Mouse (Mus musculus) heart, embryonic 11.5 days (tissue): ENCODE results near the gene Akr1b3. TPM values are rescaled to one million over a fixed set of nuclear protein-coding genes. Genes with fewer than 3 reads are reported as not detected.
"Not testable (repeated sequence)": the region's sequence is repeated elsewhere in the genome, so short reads cannot be mapped to it uniquely, and the experiment has no call there.

Source experiments
- ATAC-seq: fragments of 200-750 bp; cut with Nextera tagmentation; replicated peaks from 2 replicates; pipeline ENCODE4 v1.8.0; 2017; ENCODE audit warnings: moderate library complexity; ENCODE audit not compliant: insufficient number of reproducible peaks, low FRiP score, low TSS enrichment
- H3K27ac ChIP-seq: fragments of 300-500 bp; sonication (generic); 2 replicates; pipeline ENCODE4 v1.5.1; 2014; ENCODE audit warnings: mild to moderate bottlenecking, low read depth, low read length
- H3K27me3 ChIP-seq: fragments of 300-500 bp; sonication (generic); 2 replicates; pipeline ENCODE4 v1.6.1; 2014; ENCODE audit warnings: mild to moderate bottlenecking, low read length, mixed read lengths; ENCODE audit not compliant: control insufficient read depth, insufficient read depth
- H3K36me3 ChIP-seq: fragments of 300-500 bp; sonication (generic); 2 replicates; pipeline ENCODE4 v1.6.1; 2014; ENCODE audit warnings: mild to moderate bottlenecking, low read length, moderate library complexity, mixed read lengths; ENCODE audit not compliant: control insufficient read depth, insufficient read depth
- H3K4me1 ChIP-seq: fragments of 300-500 bp; sonication (generic); 2 replicates; pipeline ENCODE4 v1.6.1; 2014; ENCODE audit warnings: low read length; ENCODE audit not compliant: control insufficient read depth, insufficient read depth
- H3K4me2 ChIP-seq: fragments of 300-500 bp; sonication (generic); 2 replicates; pipeline ENCODE4 v1.6.1; 2014; ENCODE audit warnings: mild to moderate bottlenecking, moderate library complexity
- H3K4me3 ChIP-seq: fragments of 300-500 bp; sonication (generic); 2 replicates; pipeline ENCODE4 v1.5.1; 2014; ENCODE audit warnings: low read depth, low read length
- H3K9ac ChIP-seq: fragments of 300-500 bp; sonication (generic); 2 replicates; pipeline ENCODE4 v1.6.1; 2014; ENCODE audit warnings: mild to moderate bottlenecking, low read depth, low read length, moderate library complexity
- H3K9me3 ChIP-seq: fragments of 300-500 bp; sonication (generic); replicated peaks from 2 replicates; pipeline ENCODE4 v1.6.1; 2016; ENCODE audit warnings: low read length; ENCODE audit not compliant: control insufficient read depth
- WGBS: fragments of 180-500 bp; shearing (Covaris S2); extraction: QIAGEN DNeasy Blood & Tissue Kit; methylation state at CpG from one replicate; pipeline ENCODE4 v1.1.7; 2014; ENCODE audit not compliant: insufficient replicate concordance; 5-methylcytosine and 5-hydroxymethylcytosine counted together
- polyA plus RNA-seq: library from polyadenylated mRNA; unstranded; fragments of >200 nt; fragmentation: Nextera tagmentation; extraction: Ambion mirVana; gene quantifications from 2 replicates; pipeline ENCODE4 v1.2.1, GENCODE M21; 2014

The Akr1b3 gene
- polyA plus RNA-seq, 1 experiment from 2014 or later = 205 TPM

- H3K9me3 ChIP-seq, H3K27me3 ChIP-seq, H3K9ac ChIP-seq, H3K27ac ChIP-seq, ATAC-seq, H3K4me3 ChIP-seq, H3K4me2 ChIP-seq, H3K36me3 ChIP-seq: not testable (repeated sequence)
- WGBS = 23% methylated on average over 9 of the region's 10 CpGs
- peaks cover 25% of the 10 kb centered on the region for H3K4me1 ChIP-seq
Measured at GRCm38 (mm10) chr6:34351481-34351880, 34.2 kb upstream of the Akr1b3 start.

DNA sequence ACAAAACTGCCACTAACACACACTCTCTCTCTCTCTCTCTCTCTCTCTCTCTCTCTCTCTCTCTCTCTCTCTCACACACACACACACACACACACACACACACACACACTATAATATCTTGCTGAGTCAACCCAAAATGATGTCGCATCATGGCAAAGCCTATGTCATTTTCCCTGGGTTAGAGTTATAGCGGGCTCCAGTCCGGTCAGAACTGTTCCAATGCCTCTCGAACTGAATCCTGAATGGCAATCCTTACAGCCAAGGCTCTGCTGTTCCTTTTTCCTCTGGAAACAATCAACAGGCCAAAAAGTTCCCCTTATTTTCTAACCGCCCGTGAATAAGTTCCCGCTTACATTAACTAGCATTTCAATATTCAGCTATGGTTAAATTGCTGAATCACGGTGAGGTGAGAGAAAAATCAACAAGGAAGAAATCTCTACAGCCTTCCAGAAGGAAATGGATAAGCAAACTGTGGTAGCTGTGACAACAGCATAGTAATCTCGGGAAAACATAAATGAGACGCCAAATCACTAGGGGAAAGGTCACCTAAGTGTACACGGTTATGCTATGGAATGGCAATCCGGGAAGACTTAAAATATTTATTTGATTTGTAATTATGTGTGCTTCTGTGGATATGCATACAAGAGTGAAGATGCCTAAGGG is 32.9 kb upstream of the Akr1b3 start:
- no peaks in the 10 kb centered on the region for H3K36me3 ChIP-seq
- H3K27me3 ChIP-seq = no peaks in the 10 kb centered on the region
- WGBS = 71% methylated on average over 12 of the region's 12 CpGs
- ATAC-seq = no peak
- no peak overlapping the region for H3K27ac ChIP-seq
- H3K9ac ChIP-seq = no peak overlapping the region
- no peak overlapping the region for H3K4me3 ChIP-seq
- H3K4me2 ChIP-seq = no peak overlapping the region
- peaks cover 26% of the 10 kb centered on the region for H3K4me1 ChIP-seq
- H3K9me3 ChIP-seq = no peaks in the 10 kb centered on the region

GRCm38 (mm10) chr6:34346096-34346898 is 29.0 kb upstream of the Akr1b3 start:
- 41% methylated on average over 14 of the region's 14 CpGs for WGBS
- no peak overlapping the region; the same call in 1 of the 2 replicates for H3K9ac ChIP-seq
- 0 out of 2 replicates have a peak, but pooled peaks have one; percentile 26 for ATAC-seq
- peaks cover 8% of the 10 kb centered on the region for H3K4me1 ChIP-seq
- H3K27ac ChIP-seq = no peak overlapping the region
- no peaks in the 10 kb centered on the region for H3K9me3 ChIP-seq
- no peaks in the 10 kb centered on the region for H3K27me3 ChIP-seq
- no peaks in the 10 kb centered on the region for H3K36me3 ChIP-seq
- peak overlapping the region; percentile 44 for H3K4me2 ChIP-seq
- H3K4me3 ChIP-seq = no peak overlapping the region

DNA sequence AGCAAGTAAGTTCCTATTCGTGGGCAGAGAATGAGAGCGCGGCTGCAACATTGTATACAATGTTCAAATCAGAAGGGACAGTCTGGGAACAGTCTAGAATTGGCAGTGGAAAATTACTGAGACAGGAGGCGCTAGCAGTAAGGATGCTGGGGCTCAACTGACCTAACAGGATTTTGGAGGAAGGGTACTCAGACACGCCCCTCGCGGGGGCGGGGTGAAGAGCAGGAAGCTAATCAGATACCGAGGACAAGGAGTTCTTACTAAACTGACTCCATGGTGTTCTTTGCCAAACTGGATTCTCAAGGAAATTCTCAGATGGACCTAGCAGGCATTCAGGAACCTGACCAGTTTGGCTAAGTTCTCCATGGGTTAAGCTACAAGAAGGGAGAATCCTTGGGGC is 27.7 kb upstream of the Akr1b3 start:
- peaks cover 8% of the 10 kb centered on the region for H3K4me1 ChIP-seq
- no peaks in the 10 kb centered on the region for H3K36me3 ChIP-seq
- H3K27me3 ChIP-seq = no peaks in the 10 kb centered on the region
- no peak overlapping the region for H3K9ac ChIP-seq
- H3K4me2 ChIP-seq = 0 out of 2 replicates have a peak overlapping the region, but pooled peaks have one; percentile 0
- no peak overlapping the region for H3K4me3 ChIP-seq
- H3K27ac ChIP-seq = no peak overlapping the region
- no peak for ATAC-seq
- 18% methylated on average over 9 of the region's 9 CpGs for WGBS
- no peaks in the 10 kb centered on the region for H3K9me3 ChIP-seq

DNA sequence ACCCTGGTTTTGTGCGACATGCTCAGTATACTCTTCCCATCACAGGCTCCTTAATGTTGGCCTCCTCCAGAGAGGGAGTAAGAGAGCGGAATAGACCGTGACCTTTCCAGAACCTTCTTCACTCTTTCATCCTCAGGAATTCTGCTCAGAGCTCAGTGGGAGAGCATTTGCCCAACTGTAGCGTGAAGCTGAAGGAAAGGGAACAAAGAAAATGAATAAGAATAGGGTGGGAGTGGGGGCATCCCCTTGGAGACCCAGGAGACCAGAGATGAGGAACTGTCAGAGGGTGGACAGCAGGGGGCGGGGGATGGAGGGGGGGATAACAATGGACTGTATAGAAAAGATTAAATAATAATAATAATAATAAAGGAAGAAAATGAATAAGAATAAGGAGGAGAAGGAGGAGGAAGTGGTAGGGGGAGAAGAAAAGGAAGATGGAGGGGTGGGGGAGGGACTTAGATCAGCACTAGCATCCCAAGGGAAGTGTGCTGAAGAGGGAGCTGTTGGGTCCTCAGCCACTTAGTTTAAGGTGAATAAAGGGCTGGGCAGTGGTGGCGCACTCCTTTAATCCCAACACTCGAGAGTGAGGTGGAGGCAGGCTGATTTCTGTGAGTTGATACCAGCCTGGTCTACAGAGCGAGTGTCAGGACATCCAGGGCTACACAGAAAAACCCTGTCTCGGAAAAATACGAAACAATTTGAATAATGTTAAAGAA is 27.0 kb upstream of the Akr1b3 start:
- Histone ChIP-seq H3K4me2 (no peak overlapping the region), H3K4me1 (peaks cover 8% of the 10 kb centered on the region), H3K9ac (no peak overlapping the region), H3K9me3 (no peaks in the 10 kb centered on the region), H3K4me3 (no peak overlapping the region), H3K36me3 (no peaks in the 10 kb centered on the region), H3K27me3 (no peaks in the 10 kb centered on the region), H3K27ac (no peak overlapping the region)
- no peak for ATAC-seq
- 57% methylated on average over 10 of the region's 10 CpGs for WGBS

- no peak for ATAC-seq
- peaks cover 8% of the 10 kb centered on the region for H3K4me1 ChIP-seq
- H3K9me3 ChIP-seq = no peaks in the 10 kb centered on the region
- no peak overlapping the region for H3K27ac ChIP-seq
- H3K27me3 ChIP-seq = no peaks in the 10 kb centered on the region
- H3K9ac ChIP-seq = no peak overlapping the region
- 83% methylated on average over 6 of the region's 6 CpGs for WGBS
- no peak overlapping the region for H3K4me3 ChIP-seq
- no peak overlapping the region for H3K4me2 ChIP-seq
- H3K36me3 ChIP-seq = no peaks in the 10 kb centered on the region
Measured at GRCm38 (mm10) chr6:34343426-34343825, 26.1 kb upstream of the Akr1b3 start.

- WGBS = 89% methylated on average over 2 of the region's 2 CpGs
- ATAC-seq = no peak
- H3K4me1 ChIP-seq = peaks cover 8% of the 10 kb centered on the region
- no peaks in the 10 kb centered on the region for H3K36me3 ChIP-seq
- no peak overlapping the region for H3K4me2 ChIP-seq
- no peak overlapping the region for H3K9ac ChIP-seq
- no peaks in the 10 kb centered on the region for H3K9me3 ChIP-seq
- H3K27me3 ChIP-seq = no peaks in the 10 kb centered on the region
- H3K27ac ChIP-seq = no peak overlapping the region
- H3K4me3 ChIP-seq = no peak overlapping the region
Measured at GRCm38 (mm10) chr6:34342476-34342875, 25.2 kb upstream of the Akr1b3 start.

DNA sequence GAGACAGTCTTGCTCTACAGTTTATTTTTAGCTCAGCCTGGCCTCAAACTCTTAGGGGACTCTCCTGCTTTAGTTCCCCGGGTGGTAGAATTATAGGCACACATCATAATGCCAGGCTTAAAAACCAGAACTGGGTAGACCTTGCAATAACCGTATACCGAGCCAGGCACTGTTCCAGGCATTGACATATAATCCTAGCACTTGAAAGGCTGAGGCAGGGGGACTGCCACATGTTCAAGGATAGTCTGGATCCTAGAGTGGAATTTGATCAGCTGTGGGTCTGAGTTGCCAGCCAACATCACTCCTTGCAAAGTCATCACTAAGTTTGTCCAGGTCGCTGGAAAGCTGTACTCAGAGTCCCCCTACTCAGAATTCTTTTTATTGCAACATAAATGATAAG is 24.7 kb upstream of the Akr1b3 start:
- no peak overlapping the region for H3K4me2 ChIP-seq
- H3K4me1 ChIP-seq = peaks cover 8% of the 10 kb centered on the region
- no peaks in the 10 kb centered on the region for H3K36me3 ChIP-seq
- no peaks in the 10 kb centered on the region for H3K27me3 ChIP-seq
- H3K27ac ChIP-seq = no peak overlapping the region
- ATAC-seq = no peak
- WGBS = 74% methylated on average over 4 of the region's 4 CpGs
- H3K9ac ChIP-seq = no peak overlapping the region
- no peaks in the 10 kb centered on the region for H3K9me3 ChIP-seq
- no peak overlapping the region for H3K4me3 ChIP-seq
